Mouse (Mus musculus) midbrain, embryonic 10.5 days (tissue): ENCODE data around the gene Ndufb7. TPM values are rescaled to one million over a fixed set of nuclear protein-coding genes. Genes with fewer than 3 reads are reported as not detected.
"Not testable (repeated sequence)": the region's sequence is repeated elsewhere in the genome, so short reads cannot be mapped to it uniquely, and the experiment has no call there.

Experiments used
- DNase-seq: peaks from one replicate; pipeline ENCODE4 v3.0.0-alpha.2; 2017; ENCODE audit warnings: low spot score
- H3K27ac ChIP-seq: fragments of 300-500 bp; sonication (generic); replicated peaks from 2 replicates; pipeline ENCODE4 v1.5.1; 2016; ENCODE audit warnings: mild to moderate bottlenecking
- H3K27me3 ChIP-seq: fragments of 300-500 bp; sonication (generic); 2 replicates; pipeline ENCODE4 v1.6.1; 2016; ENCODE audit warnings: low read depth, mild to moderate bottlenecking; ENCODE audit not compliant: poor library complexity, severe bottlenecking
- H3K36me3 ChIP-seq: fragments of 300-500 bp; sonication (generic); 2 replicates; pipeline ENCODE4 v1.6.1; 2016; ENCODE audit warnings: mild to moderate bottlenecking, moderate library complexity
- H3K4me1 ChIP-seq: fragments of 300-500 bp; sonication (generic); 2 replicates; pipeline ENCODE4 v1.6.1; 2016
- H3K4me3 ChIP-seq: fragments of 300-500 bp; sonication (generic); 2 replicates; pipeline ENCODE4 v1.5.1; 2016; ENCODE audit warnings: mild to moderate bottlenecking, moderate library complexity
- H3K9me3 ChIP-seq: fragments of 300-500 bp; sonication (generic); replicated peaks from 2 replicates; pipeline ENCODE4 v1.6.1; 2016; ENCODE audit warnings: mild to moderate bottlenecking
- WGBS: fragments of 180-500 bp; shearing (Covaris S2); methylation state at CpG from one replicate; pipeline ENCODE4 v1.1.7; 2016; 5-methylcytosine and 5-hydroxymethylcytosine counted together
- polyA plus RNA-seq: library from polyadenylated mRNA; unstranded; fragments of >200 nt; fragmentation: Nextera tagmentation; extraction: Ambion mirVana; gene quantifications from 2 replicates; pipeline ENCODE4 v1.2.1, GENCODE M21; 2016

The Ndufb7 gene
- polyA plus RNA-seq, result 354 and 369 TPM in 2 replicates

DNA sequence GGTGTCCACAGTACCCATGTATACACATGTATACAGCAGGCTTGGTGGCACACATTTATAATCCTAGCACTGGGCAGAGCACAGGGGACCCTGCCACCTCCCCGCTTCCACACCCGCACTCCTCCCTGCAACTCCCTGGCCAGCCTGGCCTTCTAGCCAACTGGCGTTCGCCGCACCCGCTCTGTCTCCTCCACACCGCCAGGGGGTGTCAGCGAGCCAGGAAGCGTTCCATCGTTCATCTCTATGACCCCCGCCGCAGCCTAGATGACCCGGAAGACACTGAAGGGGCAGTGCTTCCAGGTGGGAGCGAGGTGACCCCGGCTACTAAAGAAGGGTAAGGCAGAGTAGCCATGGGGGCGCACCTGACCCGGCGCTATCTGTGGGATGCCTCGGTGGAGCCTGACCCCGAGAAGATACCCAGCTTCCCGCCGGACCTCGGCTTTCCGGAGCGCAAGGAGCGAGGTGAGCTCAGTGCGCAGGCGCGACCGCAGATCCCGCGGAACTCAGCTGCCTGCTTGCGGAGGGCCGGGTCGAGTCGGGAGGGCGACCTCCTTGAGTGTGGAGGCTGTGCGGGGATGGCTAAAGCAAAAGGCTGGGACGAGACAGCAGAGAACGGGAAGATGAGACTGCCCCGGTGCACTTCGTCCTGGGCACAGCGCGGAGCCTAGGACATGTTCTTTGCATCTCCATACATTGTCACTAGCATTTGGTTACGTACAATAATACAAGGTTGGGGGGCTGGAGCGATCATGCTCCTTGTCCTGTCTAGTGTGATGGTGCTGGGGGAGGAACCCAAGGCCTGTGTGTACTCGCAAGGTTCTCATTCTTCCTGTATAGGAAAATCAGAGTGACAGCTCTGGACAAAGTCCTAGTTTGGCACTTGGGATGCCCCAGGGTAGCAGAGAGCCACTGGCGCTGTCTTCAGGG is at the start of gene Ndufb7:
TSS of gene Ndufb7 (plus strand) at position 203 of the 927 bp plus-strand sequence.
- DNase-seq, result peak; percentile 94
- H3K27ac ChIP-seq, result peak within 1 kb of the TSS; percentile 96
- peaks cover 32% of the 10 kb centered on the region for H3K36me3 ChIP-seq
- H3K4me3 ChIP-seq, result peak within 1 kb of the TSS; percentile 73
- H3K9me3 ChIP-seq, result no peaks in the 10 kb centered on the region
- WGBS, result 1% methylated on average over 48 of the region's 48 CpGs
- H3K27me3 ChIP-seq, result no peaks in the 10 kb centered on the region
- H3K4me1 ChIP-seq, result peaks cover 21% of the 10 kb centered on the region

DNA sequence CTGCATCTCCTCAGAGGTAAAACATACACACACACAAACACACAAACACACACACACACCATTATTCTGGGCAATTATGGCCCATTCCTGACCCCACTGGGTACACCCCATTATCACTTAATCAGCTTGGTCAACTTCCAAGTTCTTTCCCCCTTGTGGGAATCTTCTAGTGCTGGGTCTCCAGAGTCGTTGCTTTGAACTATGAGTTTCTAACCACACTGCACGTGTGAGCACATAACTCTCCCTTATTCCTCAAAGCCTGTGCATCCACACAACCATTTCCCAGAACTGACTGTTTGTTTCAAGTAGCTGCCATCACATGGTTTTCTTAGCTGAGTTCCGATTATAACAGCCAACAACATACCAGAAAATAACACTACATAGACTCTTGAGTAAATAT is 46.0 kb upstream of the Ndufb7 start:
- H3K4me1 ChIP-seq, result no peaks in the 10 kb centered on the region
- WGBS, result 86% methylated on average over 3 of the region's 3 CpGs
- no peaks in the 10 kb centered on the region for H3K36me3 ChIP-seq
- no peaks in the 10 kb centered on the region for H3K27me3 ChIP-seq
- DNase-seq, result no peak
- H3K27ac ChIP-seq, result no peak overlapping the region
- H3K4me3 ChIP-seq, result no peak overlapping the region
- peaks cover 13% of the 10 kb centered on the region for H3K9me3 ChIP-seq

DNA sequence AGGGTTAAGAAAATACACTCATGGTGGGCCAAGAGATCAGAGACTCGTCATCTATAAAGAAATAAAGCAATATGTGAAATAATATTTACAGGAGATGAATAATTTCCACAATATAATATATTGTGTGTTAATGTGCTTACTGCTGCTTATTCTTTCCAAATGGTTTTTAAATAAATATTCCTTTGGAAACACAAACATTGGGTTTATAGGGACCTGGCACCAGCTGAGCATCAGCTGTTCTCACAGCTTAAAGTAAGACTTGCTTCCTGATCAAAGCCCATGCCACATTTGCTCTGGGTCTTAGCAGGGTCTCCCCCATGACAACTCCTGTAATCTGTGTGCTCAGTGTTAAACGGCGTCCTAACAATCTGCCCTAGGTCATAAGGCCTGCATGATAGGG is 45.6 kb upstream of the Ndufb7 start:
- not testable (repeated sequence) for H3K27me3 ChIP-seq, H3K27ac ChIP-seq, H3K4me1 ChIP-seq, H3K4me3 ChIP-seq, H3K36me3 ChIP-seq, DNase-seq
- H3K9me3 ChIP-seq, result peaks cover 13% of the 10 kb centered on the region
- 74% methylated on average over 3 of the region's 3 CpGs for WGBS

DNA sequence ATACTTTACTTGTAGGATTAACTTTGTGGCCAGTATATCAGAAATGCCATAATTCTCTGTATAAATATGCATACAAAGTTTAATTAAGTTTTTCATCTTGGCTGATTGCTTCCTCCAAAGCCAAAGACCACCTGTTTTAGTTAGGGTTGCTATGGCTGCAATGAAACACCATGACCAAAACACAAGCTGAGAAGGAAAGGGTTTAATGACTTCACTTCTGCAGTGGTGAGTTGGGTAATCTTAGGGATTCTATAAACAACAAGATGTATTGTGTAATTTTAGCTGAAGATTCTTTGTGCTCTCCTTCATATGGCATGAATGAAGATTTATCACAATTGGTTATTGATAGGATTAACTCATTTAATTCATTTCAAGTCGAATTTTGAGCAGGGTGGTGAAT is 45.2 kb upstream of the Ndufb7 start:
- H3K9me3 ChIP-seq, result peaks cover 13% of the 10 kb centered on the region
- H3K4me3 ChIP-seq, result no peak overlapping the region
- DNase-seq, result no peak
- H3K27me3 ChIP-seq, result no peaks in the 10 kb centered on the region
- H3K27ac ChIP-seq, result no peak overlapping the region
- 47% methylated on average over 1 of the region's 1 CpGs for WGBS
- no peaks in the 10 kb centered on the region for H3K4me1 ChIP-seq
- H3K36me3 ChIP-seq, result no peaks in the 10 kb centered on the region

DNA sequence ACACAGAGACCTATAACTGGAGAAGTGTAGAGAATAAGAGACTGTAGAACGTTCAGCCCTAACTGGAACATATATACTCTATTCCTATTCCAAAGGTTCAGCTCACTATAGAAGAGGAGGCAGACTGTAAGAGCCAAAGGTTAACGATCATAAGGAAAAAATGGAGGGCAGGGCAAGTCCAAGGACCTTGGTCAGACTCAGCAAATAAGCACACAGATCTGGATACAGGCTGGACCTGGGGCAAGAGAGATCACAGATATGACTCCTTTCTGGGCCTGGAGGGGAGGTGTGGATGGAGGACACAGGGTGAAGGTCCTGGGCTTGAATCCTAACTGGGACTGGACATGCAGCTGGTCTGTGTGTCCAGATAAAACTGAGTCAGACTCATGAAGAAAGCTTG is 31.7 kb upstream of the Ndufb7 start:
- H3K4me1 ChIP-seq, result no peaks in the 10 kb centered on the region
- H3K27ac ChIP-seq, result no peak overlapping the region
- no peak overlapping the region for H3K4me3 ChIP-seq
- no peaks in the 10 kb centered on the region for H3K9me3 ChIP-seq
- no peaks in the 10 kb centered on the region for H3K36me3 ChIP-seq
- no peaks in the 10 kb centered on the region for H3K27me3 ChIP-seq
- DNase-seq, result no peak
- 85% methylated on average over 2 of the region's 2 CpGs for WGBS

DNA sequence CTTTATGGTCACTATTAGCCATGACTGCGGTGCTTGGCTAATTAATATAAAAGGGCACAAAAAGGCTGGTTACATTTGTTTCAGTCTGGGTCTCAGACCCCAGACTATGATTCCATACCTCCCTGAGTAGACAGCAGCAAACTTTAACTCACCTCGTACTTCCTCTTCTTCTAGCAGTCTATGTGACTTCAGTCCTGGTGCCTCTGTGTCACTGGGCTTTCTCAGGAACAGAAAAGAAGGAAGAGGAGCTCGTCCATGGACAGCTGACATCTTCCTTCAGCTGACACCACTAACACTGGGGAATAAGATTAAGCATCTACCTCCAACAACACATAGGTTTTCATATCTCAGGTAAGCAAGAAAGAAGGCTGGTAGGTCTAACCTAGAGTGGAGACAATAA is 30.7 kb upstream of the Ndufb7 start, which contains the start of gene Olfr370:
TSS of gene Olfr370 (plus strand) at position 45 of the 400 bp plus-strand sequence.
- H3K36me3 ChIP-seq, result no peaks in the 10 kb centered on the region
- H3K4me1 ChIP-seq, result no peaks in the 10 kb centered on the region
- H3K27me3 ChIP-seq, result no peaks in the 10 kb centered on the region
- H3K4me3 ChIP-seq, result no peak within 1 kb of the TSS
- no peaks in the 10 kb centered on the region for H3K9me3 ChIP-seq
- no peak within 1 kb of the TSS for H3K27ac ChIP-seq
- no peak for DNase-seq
- 83% methylated on average over 3 of the region's 3 CpGs for WGBS

DNA sequence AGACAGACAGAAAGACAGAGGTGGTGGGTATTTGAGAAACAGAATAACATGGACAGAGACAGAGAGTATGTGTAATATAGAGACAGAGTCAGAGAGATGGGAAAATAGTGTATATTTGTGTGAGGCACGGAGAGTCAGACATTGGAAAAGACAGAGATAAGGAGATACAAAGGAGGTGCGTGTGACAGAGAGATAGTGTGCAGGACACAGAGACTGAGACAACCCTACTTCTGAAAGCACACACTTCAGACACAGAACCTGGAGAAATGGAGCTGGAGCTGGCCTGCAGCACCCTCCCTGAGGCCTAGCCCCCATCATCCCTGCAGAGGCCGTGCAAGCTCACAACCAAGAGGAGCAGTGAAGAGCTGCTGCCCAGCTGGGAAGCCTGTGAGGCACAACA is 3.8 kb upstream of the Ndufb7 start:
- Histone ChIP-seq H3K27me3 (no peaks in the 10 kb centered on the region), H3K27ac (no peak overlapping the region), H3K9me3 (no peaks in the 10 kb centered on the region), H3K4me3 (no peak overlapping the region), H3K36me3 (no peaks in the 10 kb centered on the region), H3K4me1 (peaks cover 7% of the 10 kb centered on the region)
- 81% methylated on average over 3 of the region's 3 CpGs for WGBS
- DNase-seq, result no peak

DNA sequence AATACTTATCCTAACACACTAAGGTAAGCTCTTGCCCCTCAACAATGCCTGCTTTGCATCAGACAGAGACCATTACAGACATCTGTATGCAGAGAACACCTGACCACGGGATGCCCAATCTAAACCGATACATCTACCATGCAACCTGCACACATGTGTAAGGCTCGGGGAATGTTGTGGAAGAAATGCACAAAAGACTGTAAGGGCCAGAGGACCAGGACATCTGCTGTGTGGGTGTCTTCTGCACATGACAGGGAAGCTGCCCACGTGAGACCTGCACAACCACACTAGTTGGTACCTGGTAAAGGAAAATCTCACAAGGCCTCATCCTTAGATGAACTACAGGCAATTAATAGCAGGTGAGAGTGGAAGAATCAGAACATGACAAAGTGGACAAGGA is 3.2 kb upstream of the Ndufb7 start:
- Histone ChIP-seq H3K27ac (no peak overlapping the region), H3K9me3 (no peaks in the 10 kb centered on the region), H3K27me3 (no peaks in the 10 kb centered on the region), H3K4me1 (peaks cover 12% of the 10 kb centered on the region), H3K36me3 (no peaks in the 10 kb centered on the region), H3K4me3 (no peak overlapping the region)
- 75% methylated on average over 4 of the region's 4 CpGs for WGBS
- no peak for DNase-seq

DNA sequence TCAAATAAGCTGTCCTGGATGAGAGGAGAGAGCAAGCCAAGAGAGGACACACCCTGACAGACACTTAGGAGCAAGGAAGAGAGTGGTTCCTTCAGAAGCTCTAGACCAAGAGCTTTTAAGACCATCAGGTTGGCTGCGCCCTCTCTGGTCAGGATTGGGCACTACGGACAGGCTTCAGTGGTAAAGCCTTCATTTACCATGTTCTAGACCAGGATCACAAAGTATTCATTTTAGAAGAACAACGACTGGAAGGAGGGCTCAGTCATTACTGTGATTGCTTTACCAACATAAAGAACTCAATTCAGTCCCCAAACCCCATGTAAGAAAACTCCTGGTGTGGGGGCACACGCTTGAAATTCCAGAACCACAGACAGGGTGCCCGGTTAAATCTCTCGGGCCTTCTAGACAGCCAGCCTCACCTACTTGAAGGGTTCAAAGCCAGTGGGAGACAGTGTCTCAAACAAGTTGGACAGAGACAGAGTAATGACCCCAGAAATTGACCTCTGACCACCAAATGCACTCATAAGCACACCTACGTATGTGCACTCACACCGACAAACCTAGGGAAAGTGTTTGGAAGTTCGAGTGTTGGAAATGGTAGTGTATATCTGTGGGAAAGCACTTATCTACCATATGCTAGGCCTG is 618 bp upstream of the Ndufb7 start:
- DNase-seq, result no peak
- Histone ChIP-seq H3K9me3 (no peaks in the 10 kb centered on the region), H3K36me3 (peaks cover 23% of the 10 kb centered on the region), H3K4me1 (peaks cover 21% of the 10 kb centered on the region), H3K27me3 (no peaks in the 10 kb centered on the region), H3K4me3 (peak overlapping the region; percentile 73; the same call in 1 of the 2 replicates), H3K27ac (no peak overlapping the region)
- 75% methylated on average over 9 of the region's 9 CpGs for WGBS

DNA sequence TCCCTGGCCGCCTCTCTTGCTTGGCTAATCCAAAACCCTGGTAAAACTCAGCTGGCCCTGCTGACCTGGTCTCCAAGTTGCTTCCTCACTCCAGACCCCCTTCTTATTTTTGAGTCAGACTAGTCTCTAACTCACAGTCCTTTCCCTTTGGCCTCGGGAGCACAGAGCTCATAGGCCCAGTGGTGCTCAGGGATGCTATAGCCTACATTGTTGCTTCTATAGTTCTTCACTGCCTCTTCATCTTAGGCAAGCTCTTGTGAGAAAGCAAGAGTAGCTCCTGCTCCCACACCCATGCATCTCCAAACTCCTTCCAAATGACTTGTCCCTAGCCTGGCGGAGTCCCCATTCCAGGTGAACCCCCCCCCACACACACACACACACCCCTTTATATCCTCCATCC is 1.2 kb downstream of the Ndufb7 start:
- H3K4me1 ChIP-seq, result peaks cover 21% of the 10 kb centered on the region
- 52% methylated on average over 3 of the region's 3 CpGs for WGBS
- peak overlapping the region; percentile 96; the same call in 1 of the 2 replicates for H3K27ac ChIP-seq

DNA sequence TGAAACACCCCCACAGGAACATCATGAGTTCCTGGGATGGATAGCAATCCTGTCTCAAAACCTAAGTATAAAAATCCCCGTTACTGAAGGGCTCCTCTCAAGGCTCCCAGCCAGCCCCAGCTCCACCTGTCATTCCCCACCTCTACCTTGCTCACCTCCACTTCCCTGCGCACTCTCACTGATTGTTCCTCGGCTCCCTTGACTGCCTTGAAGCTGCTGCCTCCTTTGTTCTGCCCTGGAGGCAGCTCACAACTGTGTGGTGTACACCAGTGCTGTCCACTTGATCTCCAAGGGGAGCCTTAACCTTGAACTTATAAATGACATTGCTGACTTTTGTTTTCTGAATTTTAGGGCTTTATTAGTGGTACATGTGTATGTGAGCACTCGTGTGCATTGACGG is 1.7 kb downstream of the Ndufb7 start:
- H3K4me3 ChIP-seq, result peak overlapping the region; percentile 73; the same call in 1 of the 2 replicates
- no peaks in the 10 kb centered on the region for H3K27me3 ChIP-seq
- H3K9me3 ChIP-seq, result no peaks in the 10 kb centered on the region
- WGBS, result 78% methylated on average over 5 of the region's 5 CpGs
- 0 out of 2 replicates have a peak overlapping the region, but pooled peaks have one; percentile 14 for H3K27ac ChIP-seq
- H3K36me3 ChIP-seq, result peaks cover 46% of the 10 kb centered on the region
- H3K4me1 ChIP-seq, result peaks cover 21% of the 10 kb centered on the region
- DNase-seq, result no peak

More for the DNA sequence above, 1.2 kb downstream of the Ndufb7 start:
- no peaks in the 10 kb centered on the region for H3K9me3 ChIP-seq
- H3K4me3 ChIP-seq, result peak overlapping the region; percentile 73
- no peak for DNase-seq
- peaks cover 41% of the 10 kb centered on the region for H3K36me3 ChIP-seq
- no peaks in the 10 kb centered on the region for H3K27me3 ChIP-seq

DNA sequence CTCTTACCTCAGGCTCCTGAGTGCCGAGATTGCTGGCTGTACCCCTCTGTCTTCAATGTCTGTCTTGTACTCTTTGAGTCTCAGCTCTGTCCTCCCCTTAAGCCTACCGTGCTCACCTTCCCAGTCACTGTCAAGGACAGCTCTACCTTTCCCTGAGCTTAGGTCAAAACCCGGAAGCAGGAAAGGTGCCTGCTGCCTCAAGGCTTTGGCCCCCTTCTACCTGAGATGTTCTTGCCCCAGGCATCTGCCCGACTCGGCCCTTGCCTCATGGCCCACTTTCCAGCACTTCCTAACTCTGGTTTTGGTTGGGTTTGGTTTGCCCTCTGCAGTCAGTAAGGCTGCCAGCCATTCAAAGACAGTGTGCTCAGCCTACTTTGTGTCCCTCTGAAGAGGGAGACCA is 2.3 kb downstream of the Ndufb7 start:
- Histone ChIP-seq H3K36me3 (peaks cover 52% of the 10 kb centered on the region), H3K4me3 (no peak overlapping the region), H3K27ac (no peak overlapping the region), H3K4me1 (peaks cover 25% of the 10 kb centered on the region), H3K9me3 (no peaks in the 10 kb centered on the region), H3K27me3 (no peaks in the 10 kb centered on the region)
- 80% methylated on average over 5 of the region's 5 CpGs for WGBS
- DNase-seq, result no peak

DNA sequence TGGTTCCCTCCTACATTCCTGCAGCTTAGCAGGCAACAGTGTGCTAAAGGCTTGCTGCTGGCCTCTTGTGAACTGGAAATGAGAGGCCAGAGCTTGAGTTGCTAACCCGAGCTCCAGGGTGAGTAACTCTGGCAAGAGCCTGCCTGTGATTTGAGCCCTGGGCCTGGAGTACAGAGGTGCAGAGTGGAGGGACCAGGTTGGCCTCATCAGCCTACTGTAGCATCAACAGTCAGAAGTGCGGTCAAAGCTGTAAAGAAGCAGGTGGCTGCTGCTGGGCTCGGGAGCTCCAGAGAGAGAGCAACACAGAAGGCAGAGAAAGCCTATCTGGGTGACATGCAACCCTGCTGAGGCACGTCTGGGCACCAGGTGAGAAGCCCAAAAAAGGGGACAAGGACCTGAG is 2.7 kb downstream of the Ndufb7 start:
- no peak for DNase-seq
- peaks cover 25% of the 10 kb centered on the region for H3K4me1 ChIP-seq
- peaks cover 56% of the 10 kb centered on the region for H3K36me3 ChIP-seq
- H3K4me3 ChIP-seq, result no peak overlapping the region
- no peaks in the 10 kb centered on the region for H3K9me3 ChIP-seq
- no peak overlapping the region for H3K27ac ChIP-seq
- no peaks in the 10 kb centered on the region for H3K27me3 ChIP-seq
- WGBS, result 84% methylated on average over 4 of the region's 4 CpGs
